Mouse (Mus musculus): ENCODE results near the gene Rheb. TPM values are rescaled to one million over a fixed set of nuclear protein-coding genes. Genes with fewer than 3 reads are reported as not detected.
"Not testable (repeated sequence)": the region's sequence is repeated elsewhere in the genome, so short reads cannot be mapped to it uniquely, and the experiment has no call there.

Gene Rheb
- total RNA-seq, 2 experiments from 2014 or later: 71.6 to 78.1 TPM

DNA sequence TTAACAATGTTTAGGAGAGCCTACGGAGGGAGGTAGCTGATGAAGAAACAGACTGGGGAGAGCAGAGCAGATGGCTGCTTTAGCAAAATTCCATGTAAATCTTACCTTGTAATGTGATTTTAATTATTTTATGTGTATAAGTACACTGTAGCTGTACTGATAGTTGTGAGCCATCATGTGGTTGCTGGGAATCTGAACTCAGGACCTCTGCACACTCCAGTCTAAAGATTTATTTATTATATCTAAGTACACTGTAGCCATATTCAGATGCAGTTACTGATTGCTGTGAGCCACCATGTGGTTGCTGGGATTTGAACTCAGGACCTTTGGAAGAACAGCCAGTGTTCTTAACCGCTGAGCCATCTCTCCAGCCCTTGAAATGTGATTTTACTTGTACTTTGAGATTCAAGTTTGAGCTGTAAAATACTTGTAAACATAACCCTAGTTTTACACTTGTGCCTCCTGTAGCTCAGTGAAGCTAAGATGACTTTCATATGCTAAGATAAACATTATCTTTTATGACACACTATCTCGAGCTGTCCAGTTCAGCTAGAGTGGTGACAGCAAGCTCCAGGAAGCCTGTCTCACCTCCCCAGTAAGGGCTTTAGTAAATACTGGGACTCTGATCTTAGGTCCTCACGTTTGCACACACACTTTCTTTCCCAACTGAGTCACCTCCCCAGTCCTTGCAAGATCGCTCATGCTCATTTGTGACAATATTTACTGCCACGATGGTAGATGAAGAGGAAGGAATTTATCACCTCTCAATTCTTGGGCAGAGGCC is 40.4 kb downstream of the Rheb start:
- DNase-seq: no peak
- intact Hi-C loops (cut with DNase I): loop anchor here (5.0 kb wide), 2 partner anchors 35 to 210 kb away; no protein-coding TSS in a partner anchor

DNA sequence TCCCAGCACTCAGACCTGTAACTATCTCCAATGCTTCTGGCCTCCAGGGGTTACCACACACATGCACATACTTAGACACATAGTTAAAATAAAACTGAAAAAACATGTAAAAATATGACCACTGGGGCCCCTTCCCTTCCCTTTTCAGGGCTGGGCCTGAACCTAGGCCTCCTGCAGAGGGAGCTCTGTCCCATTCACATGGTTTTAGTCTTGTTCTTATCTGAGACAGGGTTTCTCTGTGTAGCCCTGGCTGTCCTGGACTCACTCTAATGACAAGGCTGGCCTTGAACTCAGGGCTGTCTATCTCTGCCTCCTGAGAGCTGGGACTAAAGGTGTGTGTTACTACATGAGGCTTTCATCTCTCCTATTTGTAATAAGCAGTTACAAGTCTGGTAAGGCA is 42.0 kb downstream of the Rheb start:
- no peak for DNase-seq
- intact Hi-C loops (cut with DNase I): loop anchor here (5.0 kb wide), 2 partner anchors 37 to 212 kb away; no protein-coding TSS in a partner anchor

DNA sequence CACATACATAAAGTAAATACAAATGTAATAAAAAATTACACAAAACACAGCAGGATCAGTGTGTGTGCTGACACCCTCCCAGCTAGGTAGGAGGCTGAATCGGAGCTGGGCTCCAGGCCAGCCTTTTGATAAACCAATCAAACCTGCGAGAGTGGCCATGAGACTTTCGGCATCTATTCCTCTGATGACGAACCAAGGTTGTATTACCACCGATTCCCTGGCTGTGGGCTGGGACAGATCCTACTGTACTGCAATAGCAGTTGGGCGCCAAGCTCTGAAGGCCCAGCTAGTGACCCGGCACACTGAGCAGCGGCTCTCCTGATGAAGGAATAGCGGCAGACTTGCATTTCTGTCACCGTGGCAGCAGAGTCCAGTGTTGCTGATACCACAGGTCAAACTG is 43.8 kb downstream of the Rheb start:
- no peak for DNase-seq
- intact Hi-C loops (cut with DNase I): no loop called here

DNA sequence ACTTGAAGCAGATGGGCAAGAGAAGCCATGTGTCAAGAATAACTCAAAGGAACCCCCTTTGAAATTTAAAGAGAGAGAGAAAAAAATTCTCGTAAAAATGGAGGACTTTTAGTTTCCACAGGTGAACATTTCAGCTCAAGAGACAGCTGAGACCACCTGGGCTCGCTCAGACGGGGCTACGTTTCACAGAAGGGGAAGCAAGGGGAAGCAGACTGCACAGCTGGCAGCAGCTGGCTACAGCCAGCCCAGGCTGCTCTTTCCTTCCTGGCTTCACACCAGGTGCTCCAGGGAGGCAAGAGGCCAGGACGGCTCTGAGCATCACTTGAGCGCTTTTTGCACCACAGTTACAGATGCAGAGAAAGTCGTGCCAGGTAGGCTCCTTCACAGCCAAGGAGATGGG is 44.6 kb downstream of the Rheb start:
- intact Hi-C loops (cut with DNase I): no loop called here
- peak in 1 of 2 experiments; percentile 32 for DNase-seq

DNA sequence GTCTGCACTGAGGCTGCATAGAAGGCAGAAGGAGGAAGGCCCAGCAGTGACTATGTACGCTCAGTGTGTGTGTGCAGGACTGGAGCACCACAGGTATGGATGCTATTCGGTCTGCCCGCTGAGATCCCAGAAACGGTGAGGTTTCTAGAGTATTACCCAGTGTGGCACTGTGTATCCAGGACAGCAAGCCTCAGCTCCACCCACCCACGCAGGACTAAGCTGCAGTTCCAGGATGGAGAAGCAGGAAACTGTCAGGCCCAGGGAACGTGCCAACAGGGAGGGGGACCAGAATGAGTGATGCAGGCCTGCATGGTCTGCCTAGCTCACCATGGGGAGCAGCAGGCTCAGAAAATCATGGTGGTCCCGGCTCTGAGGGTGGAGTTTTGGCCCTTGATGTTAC is 49.5 kb downstream of the Rheb start:
- intact Hi-C loops (cut with DNase I): no loop called here
- no peak for DNase-seq

DNA sequence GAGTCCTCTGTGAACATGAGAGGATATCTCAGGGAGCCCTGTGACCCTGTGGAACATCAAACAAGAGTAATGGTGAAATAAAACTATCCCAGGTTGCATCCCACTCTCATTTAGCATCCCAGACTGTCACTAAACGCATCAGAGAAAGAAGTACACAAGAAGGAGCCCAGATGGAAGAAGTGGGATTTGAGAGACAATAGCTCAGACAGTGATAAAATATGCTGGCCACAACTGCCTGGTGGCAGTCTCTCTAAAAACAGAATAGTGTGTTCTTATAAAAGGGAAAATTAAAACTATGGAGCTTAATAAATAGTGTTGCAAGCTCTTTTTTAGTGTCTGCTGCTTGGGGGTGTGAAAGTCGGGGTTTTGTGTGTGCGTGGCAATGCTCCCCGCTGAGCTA is 59.5 kb downstream of the Rheb start:
- intact Hi-C loops (cut with DNase I): no loop called here
- DNase-seq: no peak

DNA sequence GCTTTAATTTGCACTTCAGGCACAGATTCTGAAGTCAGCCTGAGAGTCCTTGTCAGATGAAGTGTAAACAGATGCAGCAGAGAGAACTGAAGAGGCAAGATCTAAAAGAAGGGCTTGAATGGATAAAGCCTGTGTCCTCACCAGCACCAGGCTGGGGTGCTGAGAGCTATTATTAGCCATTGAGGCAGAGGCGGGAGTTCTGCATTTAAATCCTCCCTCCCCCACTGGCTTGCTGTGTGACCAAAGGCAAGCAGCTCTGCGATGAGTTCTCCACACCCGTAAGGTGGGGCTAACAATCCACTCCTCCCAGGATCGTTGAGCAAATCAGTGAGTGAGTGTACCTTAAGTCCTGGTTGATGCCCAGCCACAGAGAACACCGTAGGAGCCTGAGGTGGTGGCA is 61.4 kb downstream of the Rheb start:
- DNase-seq: peak in 1 of 2 experiments; percentile 39
- intact Hi-C loops (cut with DNase I): no loop called here

DNA sequence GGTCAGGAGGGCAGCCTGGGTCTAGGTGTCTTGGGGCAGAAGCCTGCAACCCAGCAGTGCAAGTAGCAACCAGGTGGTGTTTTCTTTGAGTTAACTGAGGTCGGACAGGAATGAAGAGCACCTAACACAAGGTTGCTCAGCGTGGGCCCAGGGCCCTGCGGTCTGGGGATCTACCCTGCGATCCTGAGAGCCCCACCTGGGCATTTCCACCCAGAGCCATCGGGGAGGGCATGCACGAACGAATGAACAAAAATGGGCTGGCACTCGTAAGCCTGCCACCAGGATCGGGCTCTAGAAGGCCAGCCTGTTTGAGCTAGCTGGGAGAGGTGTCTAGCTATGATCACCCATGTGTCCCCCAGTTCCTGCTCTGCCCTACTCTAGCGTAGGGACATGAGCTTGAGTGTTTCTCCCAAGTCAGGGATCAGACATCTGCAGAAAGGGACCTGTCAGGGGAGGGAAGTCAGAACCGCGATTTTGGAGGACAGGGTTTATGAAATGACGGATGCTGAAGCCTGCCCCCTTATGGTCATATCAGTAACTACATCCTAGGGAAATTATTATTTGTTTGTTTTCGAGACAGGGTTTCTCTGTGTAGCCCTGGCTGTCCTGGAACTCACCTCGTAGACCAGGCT is 62.4 kb downstream of the Rheb start:
- peak in 1 of 2 experiments; percentile 42 for DNase-seq
- intact Hi-C loops (cut with DNase I): loop anchor here (1.0 kb wide), 1 partner anchor 106 kb away; no protein-coding TSS in a partner anchor

DNA sequence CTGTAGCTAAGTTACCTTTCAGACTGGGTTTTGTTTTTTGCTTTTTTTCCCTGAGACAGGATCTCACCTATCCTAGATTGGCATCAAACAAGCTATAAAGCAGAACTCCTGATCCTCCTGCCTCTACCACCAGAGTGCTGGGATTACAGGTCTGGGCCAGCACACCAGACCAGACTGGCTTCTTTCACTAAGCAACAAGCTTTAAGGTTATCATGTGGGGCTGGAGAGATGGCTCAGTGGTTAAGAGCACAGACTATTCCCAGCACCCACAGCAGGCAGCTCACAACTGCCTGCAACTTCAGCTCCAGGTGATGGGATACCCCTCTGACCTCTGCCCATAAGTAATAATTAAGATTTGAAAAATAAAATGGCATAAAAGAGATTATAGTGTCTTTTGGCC is 63.1 kb downstream of the Rheb start:
- DNase-seq: no peak
- intact Hi-C loops (cut with DNase I): no loop called here

DNA sequence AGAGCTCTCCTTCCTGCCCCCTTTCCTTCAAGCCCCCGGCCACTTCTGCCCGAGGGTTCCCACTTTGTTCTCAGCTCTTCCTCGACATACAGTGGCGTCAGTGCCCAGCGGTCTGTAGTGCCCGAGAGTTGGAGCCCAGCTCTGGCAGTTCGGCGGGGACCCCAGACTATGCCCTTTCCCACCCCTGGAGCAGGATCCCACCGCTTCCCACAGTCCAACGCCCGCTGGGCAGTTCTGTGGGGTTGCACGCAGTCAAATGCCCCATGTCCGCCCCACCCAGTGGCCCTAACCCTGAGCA is 63.6 kb downstream of the Rheb start:
- no peak for DNase-seq
- intact Hi-C loops (cut with DNase I): loop anchor here (1.0 kb wide), 1 partner anchor 27 kb away; no protein-coding TSS in a partner anchor

DNA sequence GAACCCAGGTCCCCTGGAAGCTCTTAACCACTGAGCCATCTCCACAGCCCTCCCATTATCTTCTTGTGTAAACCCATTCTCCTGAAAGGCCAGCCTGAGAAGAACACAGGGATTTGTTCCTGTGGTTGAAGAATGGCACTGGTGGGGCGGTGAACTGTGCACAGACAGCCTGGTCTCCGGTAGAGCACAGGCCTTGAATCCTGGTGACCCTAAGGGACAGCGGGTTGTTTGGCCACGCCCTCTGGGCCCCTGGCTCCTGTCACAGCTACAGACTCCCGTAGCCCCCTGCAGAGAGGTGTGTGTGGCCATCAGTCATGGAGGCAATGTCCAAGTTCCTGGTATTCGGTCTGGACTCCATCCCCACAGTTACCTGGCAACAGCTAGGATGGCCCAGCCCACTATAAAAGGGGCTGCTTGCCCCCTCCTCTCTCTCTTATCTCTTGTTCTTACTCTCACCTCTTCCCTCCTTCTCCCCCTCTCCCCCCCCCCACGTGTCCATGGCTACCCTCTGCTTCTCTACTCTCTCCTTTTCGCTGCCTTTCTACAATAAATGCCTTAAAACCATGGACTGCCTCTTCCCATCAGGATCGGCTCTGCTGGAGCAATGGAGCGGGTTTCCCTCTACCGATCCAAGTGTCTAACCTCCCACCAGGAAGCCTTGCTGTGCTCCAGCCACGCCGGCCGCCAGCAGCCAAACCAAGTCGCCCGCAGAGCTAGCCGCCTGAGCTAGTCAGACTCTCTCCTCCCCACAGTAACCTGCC is 64.2 kb downstream of the Rheb start:
- DNase-seq: no peak
- intact Hi-C loops (cut with DNase I): loop anchor here (1.0 kb wide), 1 partner anchor 27 kb away; no protein-coding TSS in a partner anchor

DNA sequence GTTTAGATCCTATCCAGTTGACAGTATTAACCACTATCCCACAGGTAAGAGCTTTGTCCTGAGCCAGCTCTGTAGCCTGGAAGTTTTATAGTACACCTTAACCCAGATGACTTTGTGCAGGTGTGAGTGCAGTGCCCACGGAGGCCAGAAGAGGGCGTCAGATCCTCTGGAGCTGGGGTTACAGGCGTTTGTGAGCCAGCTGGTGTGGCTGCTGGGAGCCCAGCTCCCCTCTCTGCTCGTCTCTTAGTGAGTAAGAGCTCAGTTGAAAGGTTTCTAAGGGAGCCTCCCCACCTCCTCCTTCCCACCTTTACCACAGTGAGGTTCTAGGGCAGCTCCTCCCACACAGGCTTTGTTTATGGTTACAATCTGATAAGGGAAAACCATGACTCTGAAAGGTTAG is 65.7 kb downstream of the Rheb start:
- intact Hi-C loops (cut with DNase I): no loop called here
- DNase-seq: no peak

DNA sequence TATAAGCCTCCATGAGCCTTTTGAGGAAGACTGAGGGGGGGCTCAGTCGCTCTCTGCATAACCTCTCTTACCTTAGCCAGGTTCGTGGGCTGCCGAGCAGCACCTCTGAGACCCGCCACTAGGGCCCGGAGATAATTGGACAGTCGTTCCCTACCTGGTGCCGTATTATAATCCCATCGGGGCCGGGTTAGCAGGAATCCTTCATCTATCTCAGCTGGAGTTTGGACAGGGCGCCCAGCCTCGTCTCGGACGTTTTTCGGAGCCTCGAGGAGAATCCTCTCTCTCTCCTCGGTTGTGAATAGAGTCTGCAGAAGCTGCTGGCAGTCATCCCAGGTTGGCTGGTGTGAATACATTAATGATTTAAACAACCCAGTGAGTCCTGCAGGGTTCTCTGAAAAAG is 67.9 kb downstream of the Rheb start:
- DNase-seq; intact Hi-C loops (cut with DNase I): not testable (repeated sequence)

DNA sequence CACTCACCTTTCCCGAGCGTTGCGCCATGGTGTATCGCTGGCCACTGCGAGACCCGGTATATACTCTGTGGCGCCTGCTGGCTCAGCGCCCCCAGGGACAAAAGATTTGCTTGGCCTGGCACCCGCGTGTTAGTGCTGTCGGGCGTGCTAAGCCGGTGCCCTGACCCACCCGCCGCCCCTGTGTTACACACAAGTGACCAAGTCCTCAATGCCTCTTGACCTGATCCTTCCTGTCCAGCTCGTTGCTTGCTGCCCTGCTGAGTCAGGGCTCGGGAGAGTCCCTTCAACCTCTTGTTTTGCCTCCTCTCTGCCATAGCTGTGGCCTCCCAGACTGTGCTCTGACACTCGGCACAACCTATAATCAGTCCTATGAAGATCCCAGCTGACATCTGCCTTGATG is 84.6 kb downstream of the Rheb start, which contains the start of gene Crygn:
Gene Crygn (minus strand): TSS at position 193 of the 400 bp plus-strand sequence.
- DNase-seq: no peak
- intact Hi-C loops (cut with DNase I): no loop called here

DNA sequence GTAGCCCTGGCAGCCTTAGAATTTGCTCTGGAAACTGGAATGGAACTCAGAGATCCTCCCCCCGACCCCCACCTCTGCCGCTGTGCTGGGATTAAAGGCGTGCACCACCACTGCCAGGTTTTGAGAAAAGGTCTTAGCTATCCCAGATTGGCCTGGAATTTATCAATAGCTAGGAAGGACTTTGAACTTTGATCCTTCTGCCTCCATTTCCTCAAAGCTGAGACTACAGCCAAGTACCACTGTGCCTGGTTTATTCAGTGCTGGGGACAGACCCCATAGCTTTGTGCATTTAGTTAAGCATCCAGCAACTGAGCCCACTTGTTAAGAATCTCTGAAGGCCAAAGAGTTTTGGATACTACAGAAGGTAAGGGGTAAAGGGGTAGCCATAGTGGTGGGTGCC is 85.5 kb downstream of the Rheb start:
- intact Hi-C loops (cut with DNase I): no loop called here
- no peak for DNase-seq

Other genes starting within 250 kb of the Rheb start
- gene Smarcd3, start 218.2 kb downstream of the Rheb start, total RNA-seq (2021): 10 to 100 TPM; 59.2 to 60.7 TPM
- 10 to 100 TPM; 28.5 to 31.1 TPM for gene Nub1, start 157.1 kb downstream of the Rheb start, total RNA-seq (2021)
- gene Wdr86, start 111.9 kb downstream of the Rheb start, total RNA-seq (2021): 1 to 10 TPM in 1 of 2 experiments, under 1 TPM in 1; 0.78 to 1.0 TPM
- 1 to 10 TPM in 1 of 2 experiments, not detected in 1; 2.8 TPM for gene Crygn, start 84.6 kb downstream of the Rheb start, total RNA-seq (2021)